Mouse (Mus musculus) CD8-positive naive resting alpha-beta T cell, adult 2 months (primary cell): ENCODE results near the gene Zfp326.
"Not testable (repeated sequence)": the region's sequence is repeated elsewhere in the genome, so short reads cannot be mapped to it uniquely, and the experiment has no call there.

Experiments
- DNase-seq, 2 experiments: peaks; one replicate each; pipeline ENCODE4 v3.0.0; 2022; ENCODE audit warnings: low read depth in 2 of 2, low spot score in 2 of 2

Zfp326 gene

DNA sequence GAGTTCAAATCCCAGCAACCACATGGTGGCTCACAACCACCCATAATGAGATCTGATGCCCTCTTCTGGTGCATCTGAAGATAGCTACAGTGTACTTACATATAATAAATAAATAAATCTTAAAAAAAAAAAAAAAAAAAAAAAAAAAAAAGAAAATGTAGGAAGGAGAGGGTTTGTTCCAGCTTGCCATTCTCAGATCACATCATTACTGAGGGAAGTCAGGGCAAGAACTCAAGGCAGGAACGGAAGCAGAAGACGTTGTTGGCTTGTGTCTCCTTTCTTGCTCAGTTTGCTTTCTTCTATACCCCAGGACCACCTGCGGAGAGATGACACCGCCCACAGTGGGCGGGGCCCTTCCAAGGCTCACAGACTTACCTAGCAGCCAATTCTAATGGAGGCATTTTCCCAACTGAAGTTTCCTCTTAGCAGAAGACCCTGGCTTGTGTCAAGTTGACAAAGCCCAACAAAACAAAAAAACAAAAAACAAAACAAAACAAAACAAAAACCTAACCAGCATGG lies 11.2 kb upstream of the Zfp326 start:
- not testable (repeated sequence) for DNase-seq

DNA sequence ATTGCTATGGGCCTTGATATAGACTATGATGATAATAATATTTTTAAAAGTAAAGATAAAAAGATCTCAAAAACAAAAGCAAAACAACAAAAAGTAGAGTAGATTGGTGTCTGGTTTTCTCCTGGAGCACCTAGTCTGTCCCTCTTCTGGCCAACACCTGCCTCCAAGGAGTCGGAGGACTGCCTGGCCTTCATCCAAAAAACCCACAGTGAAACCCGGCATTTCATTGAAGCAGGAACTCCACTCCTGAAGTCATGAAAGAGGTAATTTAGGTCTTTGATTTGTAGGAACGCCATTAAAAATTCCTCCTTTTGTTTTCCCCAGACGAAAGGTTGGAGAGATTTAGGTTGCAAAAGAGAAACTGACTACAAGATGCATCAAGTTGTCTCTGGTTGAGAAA lies 8.9 kb upstream of the Zfp326 start:
- no peak for DNase-seq

DNA sequence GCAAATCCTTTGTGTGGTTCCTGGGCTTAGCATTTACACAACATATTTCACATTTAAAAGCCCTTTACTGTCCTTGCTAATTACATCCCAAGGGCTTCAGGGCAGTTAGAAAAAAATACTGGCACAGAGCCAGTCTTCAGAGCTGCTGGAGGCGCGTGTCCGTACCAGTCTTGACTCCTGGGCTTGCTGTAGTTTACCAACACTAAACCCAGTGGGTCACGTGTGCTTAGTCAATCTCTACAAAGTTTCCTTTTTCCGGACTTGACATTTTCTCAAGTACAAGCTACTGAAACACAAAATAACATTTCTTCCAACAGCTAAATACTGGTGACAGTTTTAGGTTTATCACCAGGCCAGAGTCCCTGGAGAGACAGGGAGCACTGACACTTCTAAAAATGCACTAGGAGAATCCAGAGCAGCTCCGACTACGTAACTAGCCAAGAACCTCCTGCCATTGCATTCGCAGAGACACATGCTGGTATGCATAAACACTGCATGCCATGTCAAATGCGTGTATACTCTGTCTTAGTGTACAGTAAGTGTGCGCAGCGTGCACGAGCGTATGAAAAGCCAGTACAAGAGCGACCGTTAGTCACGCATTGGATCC lies 8.4 kb upstream of the Zfp326 start:
- no peak for DNase-seq

DNA sequence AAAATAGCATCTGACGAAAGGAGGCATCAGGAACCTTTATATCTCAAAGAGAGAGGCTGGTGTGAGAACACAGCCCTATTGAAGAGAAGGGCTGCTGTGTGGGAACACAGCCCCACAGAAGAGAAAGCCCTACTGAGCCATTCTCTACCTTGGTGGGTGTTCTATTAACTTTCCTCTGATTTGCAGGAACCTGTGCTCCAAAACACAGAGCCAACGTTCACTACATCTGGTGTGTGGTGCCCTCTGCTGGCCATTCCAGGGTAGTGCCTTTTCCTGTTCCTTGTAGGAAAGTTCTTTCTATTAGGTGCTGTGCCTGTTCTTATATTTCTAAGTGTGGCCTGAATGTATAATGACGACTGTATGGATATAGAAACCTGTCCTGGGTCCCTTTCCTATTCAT lies 7.8 kb upstream of the Zfp326 start:
- peak; percentile 71 to 82 for DNase-seq

DNA sequence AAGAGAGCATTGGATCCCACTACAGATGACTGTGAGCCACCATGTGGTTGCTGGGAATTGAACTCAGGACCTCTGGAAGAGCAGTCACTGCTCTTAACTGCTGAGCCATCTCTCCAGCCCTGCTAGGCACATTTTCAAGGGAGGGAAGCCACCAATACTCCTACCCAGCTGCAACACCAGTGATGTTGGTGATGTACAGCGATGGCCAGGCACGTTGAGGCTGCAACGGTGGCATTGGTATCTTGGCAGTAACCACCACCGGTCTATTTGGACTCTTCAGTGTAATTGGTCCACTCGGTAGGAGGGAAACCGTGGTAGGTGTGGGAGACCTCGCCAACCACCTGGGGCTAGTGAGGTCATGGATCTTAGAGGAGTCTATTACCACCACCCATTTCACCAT lies 6.6 kb upstream of the Zfp326 start:
- DNase-seq: no peak

DNA sequence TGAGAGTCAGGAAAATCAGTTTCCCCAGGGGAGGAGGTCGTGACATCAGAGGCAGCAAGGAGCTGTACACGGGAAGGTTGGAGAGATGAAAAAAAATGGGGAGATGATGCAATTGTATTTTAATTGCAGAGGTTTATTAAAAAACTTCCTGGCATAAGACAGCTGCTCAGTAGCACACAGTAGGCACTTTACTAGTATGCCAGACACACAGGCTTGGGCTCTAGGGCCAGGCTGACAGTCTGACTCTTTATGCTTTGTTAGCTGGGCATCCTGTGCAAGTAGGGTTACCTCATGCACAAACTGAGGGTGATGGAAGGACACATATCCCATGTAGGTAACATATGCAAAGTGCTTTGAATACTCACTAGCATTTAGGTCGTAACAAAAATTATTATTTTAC lies 5.2 kb upstream of the Zfp326 start:
- DNase-seq: no peak

DNA sequence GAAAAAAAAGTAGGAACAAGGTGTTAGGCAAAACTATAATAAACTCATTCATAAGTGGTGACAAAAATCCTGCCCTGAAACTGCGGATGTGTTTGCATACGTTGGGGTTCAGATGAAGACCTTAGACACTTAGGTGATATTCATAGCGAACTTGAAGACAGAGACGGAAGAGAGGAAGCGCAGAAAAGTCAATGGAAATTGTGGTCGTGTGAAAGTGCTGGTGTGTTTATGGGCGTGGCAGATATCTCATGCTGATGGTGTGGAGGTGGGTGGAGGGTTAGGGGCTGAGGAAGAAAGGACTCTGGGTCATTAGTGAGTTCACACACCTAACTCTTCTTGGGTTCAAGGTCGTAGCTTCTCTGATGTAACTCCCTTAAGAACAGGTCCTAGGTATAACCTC lies 4.2 kb upstream of the Zfp326 start:
- no peak for DNase-seq

DNA sequence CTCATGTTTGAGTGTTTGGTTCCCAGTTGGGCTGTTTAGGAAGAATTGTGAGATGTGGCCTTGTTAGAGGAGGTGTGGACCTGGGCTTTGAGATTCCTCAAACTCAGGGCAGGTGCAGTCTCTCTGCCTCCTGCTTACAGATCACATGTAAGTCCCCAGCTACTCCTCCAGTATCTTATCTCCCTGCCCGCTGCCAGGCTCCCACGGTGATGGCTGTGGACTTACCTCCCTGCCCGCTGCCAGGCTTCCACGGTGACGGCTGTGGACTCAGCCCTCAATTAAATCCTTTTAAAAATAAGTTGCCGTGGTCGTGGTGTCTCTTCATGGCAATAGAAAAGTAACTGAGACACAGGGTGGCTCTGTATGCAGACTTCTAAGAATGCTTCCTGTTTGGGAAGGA lies 3.4 kb upstream of the Zfp326 start:
- no peak for DNase-seq

DNA sequence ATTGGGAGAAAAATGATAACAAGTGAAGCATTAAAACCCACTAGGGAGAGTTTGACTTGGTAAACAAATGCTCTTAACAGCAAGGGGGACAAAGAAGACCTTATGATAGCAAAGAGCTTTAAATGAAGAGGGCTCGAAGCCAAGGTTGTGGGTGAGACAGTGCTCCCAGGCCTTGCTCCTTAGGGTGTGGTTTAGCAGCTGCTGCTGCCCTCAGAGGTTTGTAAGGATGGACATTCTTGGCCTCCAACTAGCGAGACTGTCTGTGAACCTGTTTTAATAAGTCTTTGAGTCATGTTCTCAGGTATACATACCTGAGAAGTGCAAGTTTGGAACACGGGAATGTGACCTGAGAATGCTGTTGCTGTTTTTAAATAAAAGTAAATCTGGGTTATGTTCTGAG lies 2.6 kb upstream of the Zfp326 start:
- no peak for DNase-seq

DNA sequence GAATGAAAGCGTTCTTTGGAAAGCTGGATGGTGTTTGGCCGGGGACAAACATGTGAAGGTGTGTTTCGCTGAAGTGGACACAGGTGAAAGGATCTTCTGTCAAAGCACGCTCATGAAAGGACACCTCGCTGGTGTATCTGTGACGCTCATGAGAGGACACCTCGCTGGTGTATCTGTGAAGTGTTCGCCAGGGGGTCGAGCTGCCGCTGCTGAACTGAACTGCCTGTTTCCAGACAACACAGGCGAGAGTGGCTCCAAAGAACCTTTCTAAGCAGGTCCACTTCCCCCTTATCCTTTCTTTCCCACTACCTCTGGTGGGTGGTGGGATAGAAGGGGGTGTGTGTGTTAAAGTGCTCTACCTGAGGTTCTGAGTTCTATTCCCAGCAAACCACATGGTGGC lies 1.9 kb upstream of the Zfp326 start:
- DNase-seq: no peak

DNA sequence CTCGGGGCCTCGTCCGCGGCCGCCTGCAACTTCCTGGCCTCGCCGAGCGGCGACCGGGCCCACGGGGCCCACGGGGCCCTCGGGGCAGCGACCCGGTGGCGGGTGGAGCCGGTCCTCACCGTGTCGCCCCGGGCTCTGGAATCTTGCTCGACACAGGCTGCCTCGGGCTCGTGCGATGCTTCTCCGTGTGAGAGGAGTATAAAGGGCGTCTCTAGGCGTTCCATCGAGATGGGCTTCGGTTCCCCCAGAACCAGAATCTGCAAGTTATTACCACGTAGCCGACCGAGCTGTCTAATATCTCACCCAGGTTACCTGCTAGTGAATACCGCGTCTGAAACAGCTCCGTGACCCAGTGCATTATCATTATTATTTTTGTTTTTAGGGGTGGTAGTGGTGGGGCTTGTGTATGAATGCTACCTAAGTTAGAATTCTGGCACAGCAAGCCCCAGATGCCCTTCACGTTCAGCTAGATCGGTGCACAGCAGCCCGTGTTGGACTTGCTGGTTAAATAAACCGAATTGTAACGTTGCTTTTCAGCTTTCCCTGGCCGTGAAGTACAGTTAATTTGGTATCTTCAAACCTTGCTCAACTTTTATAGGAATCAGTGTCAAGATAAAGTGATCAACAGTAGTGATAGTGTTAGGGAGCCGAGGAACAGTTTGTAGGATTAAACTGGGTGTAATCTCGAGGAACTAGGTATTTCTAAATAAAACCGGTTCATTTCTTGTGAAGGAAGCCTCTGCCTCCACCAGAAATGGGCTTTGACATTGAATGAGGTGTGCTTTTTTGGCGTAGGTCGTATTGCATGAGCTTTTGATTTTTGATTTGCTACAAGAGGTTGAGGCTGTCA lies 785 bp downstream of the Zfp326 start:
- DNase-seq: peak in 1 of 2 experiments; percentile 14

DNA sequence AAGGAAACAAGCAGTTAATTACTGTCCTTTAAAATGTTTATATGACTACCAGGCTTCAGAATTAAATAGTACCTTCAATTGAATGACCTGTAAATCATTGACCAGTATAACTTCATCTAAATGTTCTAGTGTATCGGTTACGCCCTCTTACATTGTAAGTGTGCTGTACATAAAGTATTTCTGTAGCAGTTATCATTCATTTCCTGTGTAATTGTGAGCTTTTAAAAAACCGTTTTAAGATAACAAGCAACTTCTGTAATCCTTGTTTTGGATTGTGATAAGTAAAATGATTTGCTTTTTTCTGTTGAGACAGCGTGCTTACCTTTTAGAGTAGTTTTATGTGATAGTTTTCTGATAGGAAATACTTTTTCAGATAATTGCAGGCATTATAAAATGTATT lies 11.0 kb downstream of the Zfp326 start:
- DNase-seq: no peak

DNA sequence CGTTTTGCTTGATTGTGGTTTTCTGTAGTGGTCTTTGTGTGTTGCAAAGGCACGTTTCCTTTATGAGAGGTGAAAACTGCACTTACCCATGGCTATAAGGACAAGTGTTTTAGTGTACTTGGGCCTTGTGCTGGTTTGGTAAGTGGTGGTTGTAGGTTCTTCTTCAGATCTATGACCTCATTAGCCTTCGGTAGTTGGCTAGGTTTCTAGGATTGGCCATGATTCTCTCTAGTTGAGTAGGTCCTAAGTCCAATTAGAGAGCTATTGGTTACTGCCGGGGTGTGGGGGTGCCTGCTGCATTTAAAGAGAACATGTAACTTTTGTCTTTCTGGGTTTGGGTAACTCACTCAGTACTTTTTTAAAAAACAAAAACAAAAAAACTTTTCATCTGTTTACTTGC lies 21.8 kb downstream of the Zfp326 start:
- DNase-seq: no peak

DNA sequence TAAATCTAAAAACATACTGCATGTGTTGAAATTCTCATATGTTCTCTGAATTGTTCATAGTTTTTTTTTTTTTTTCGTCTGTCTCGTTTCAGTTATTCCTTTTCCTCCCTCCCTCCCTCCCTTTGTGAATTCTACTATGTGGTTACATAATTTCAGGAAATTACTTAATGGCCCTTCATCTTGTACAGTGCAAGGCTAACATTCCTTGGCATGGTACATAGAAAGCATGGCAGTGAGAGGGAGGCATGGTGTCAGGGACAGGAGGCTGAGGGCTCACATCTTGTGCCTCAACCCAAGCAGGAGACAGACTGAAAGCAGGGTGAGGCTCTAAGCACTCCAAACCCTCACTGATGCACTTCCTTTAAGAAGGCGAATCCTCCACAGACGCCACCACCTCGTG lies 32.8 kb downstream of the Zfp326 start:
- no peak for DNase-seq

DNA sequence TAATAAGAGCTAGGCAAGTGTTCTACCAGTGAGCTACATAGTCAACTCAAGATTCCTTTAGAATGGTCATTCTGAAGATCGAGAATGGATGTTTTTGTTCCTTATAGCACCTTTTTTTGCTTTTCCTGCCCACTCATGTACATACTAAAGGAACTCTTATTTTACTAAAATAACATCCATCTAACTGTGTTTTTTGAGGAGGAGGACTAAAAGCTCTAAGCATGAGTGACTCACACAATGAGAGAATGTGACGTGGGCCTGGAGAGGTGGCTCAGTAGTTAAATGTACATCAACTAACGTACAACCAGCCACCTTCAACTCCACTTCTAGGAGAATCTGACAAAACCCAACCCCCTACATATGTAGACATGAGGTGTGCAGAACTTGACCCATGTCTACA lies 33.3 kb downstream of the Zfp326 start:
- DNase-seq: no peak

DNA sequence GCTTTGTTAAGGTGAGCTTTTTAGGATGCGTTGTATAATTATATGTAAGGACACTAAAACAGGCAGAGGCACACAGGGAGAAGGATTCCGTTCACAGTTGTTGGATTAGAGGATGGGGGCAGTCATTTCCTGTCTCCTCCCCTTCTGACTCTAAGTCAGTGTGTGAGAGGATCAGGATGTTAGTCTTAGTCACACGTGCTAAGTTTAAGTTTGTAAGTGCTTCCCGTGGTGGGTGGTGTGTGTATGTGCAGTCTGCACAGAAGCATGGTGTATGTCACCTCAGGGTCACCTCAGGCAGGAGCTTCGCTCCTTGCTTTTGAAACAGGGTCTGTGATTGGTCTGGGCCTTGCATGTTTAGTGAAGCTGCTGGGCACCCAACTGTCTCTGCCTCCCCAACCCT lies 35.1 kb downstream of the Zfp326 start:
- no peak for DNase-seq

DNA sequence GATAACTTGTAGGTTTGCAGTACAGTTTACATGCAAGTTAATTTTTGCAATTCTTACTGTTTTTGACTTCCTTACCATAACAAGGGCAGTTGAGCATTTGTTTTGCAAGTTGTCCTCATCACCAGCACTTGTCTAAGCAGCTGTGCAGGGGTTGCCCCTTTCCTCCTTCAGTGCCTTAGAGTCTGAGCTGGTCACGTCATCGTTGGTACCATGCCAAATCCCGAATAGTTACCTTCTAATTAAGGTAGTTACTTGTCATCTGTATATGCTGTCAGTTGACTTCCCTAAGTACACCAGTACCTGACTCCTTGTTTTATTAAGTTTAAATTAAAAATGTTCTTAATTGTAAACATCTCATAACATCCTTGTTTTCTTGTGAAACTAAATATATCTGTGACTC lies 41.0 kb downstream of the Zfp326 start:
- DNase-seq: no peak

DNA sequence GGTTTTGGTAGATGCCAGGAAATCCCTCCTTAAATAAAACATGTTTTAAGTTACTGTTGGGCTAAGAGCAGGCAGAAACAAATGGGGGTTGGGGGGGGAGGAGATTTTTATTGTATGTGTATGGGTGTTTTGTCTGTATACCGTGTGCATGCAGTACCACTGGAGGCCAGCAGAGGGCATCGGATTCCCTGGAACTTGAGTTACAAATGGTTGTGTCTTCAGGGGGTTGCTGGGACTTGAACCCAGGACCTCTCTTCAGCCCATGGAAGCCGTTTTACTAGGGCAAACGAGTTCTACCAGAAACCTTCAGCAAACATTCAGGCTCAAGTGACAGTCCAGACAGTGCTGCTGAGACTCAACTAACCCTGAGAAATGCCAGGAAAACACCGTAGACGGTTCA lies 41.9 kb downstream of the Zfp326 start:
- peak in 1 of 2 experiments; percentile 27 for DNase-seq

DNA sequence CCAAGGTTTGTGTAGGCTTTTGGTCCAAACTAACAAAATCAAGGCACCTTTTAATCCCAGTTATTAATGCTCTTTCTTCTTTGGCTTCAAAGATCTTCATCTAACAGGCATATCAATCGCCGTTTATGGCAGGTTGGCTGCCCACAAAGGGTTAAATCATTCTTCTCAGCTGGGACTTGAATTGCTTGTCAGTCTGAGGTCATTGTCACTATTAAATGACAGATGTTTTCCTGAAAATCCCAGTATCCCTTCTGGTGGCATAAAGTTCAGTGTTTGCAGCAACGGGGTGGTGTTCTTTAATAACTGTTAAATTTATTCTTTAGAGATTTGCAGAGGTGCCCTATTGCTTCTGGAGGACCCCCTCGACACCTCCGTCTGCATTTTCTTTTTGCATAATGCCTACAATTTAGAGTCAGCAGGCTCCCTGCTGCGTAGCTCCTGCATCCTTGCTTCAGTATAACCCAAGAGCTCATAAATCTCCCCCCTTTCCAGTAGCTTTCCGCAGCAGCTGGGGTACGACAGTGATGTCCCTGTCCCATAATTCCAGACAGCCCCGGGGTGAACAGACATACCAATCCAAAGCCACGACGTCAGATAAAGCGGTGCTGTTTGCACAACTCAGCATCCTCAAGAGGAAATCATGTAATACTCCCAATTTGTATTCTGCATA lies 46.6 kb downstream of the Zfp326 start:
- no peak for DNase-seq

DNA sequence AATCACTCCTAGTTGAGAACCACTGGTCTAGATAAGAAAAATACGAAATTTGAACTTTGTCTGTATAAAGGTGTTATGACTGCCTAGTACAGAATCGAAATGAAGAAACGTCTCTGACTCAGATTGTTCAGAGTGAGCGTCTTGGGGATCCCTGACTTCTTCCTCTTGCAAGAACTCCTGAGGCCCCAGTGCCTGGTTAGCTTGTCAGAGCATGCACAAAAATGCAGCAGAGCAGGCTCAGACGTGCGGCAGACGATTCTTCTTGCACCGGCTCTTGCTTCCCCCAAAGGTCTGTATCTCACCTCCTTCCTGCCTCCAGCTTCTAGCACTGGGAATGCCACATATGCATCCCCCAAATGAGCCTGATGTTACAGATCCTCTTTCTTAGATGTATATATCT lies 48.0 kb downstream of the Zfp326 start:
- no peak for DNase-seq

DNA sequence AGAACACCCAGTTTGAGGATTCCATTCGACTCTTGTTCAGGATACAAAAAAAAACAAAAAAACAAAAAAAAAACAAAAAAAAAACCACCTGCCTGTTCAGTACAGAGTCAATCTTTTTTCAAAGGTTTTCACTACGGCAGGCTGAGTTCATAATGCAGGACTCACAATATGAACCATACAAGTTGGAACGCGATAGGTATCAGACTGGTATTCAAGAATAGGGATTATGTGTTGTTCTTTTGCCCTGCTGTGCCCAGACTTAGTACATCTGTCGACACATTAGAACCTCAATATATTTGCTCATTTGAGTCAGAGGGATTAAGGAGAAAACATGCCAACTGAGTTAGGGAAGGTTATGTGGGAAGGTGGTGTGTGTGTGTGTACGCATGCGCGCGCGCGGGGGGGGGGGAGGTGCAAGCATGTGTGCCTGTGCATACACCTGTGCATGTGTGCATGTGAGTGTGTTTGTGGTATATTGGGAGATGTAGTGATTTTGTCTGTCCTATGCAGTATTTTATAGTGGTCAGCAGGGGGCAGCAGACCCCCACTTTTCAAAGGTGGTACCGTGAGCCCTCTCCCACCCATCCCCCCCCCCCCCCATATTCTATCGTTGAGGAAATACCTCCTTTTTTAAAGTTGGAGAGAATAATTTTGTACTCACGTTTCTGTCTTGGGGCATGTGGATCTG lies 49.3 kb downstream of the Zfp326 start:
- DNase-seq: no peak

DNA sequence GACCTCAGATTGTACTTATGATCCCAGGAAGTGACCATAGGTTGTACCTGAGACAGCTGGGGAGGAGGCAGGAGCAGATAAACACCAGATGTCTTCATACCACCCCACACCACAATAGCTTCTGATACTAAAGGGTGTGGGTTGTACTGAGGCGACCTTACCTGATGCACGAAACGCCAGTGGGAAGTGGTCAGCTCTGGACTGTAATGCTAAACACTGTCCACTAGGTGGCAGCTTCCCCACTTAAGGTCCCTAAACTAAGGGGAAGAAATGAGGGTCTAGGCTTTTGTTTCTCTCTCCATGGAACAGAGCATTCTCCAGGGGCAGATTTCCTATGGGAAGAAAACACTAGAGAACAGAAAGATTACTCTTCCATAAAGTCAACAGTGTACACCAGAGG lies 53.9 kb downstream of the Zfp326 start:
- peak in 1 of 2 experiments; percentile 11 for DNase-seq
